ENCODE assay signal across 19 mouse cellular contexts in the genomic region with DNA sequence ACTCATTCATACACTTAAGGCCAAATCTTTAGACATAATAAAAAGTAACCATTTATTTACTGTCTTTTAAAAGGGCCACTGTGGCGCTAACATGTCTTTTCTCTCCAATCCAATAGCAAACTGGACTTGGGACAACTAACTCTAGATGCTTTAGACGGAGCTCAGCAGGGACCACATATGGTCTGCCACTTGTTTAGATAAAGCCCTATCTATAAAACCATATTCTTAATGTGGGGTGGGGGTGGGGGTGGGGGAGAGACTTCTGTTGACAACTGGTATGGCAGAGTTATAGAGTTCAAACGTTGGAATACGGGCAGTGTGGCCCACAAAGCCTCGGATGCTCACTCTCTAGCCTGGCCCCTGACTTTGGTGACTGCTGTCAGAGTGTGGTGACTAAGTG. TPM values are rescaled to one million over a fixed set of nuclear protein-coding genes. Genes with fewer than 3 reads are reported as not detected.
"Had no signal": no experiment of that assay in that cellular context is flagged by ENCODE, and none has a peak within 500 bp of the region (broad histone marks: within the 10 kb centered on the region; RNA-seq: fewer than 3 reads in every experiment).

No protein-coding gene starts in this region.

- H3K27ac ChIP-seq: intestine, embryonic 15.5 days; kidney, postnatal 0 days; limb, embryonic 13.5 days; midbrain, embryonic 10.5 days; neural tube, embryonic 15.5 days; stomach, embryonic 15.5 days had no signal

- DNase-seq: kidney, adult 18-20 months; kidney, postnatal 36 days; layer of hippocampus, adult 9-11 months; left cerebral cortex, postnatal 4 days; lung, adult 18-20 months; midbrain, embryonic 14.5 days; right cerebral cortex, postnatal 14 days; thymus, postnatal 4 days had no signal

- H3K9ac ChIP-seq: intestine, embryonic 15.5 days; limb, embryonic 13.5 days; neural tube, embryonic 15.5 days; stomach, embryonic 15.5 days had no signal

- H3K9me3 ChIP-seq: intestine, embryonic 15.5 days; neural tube, embryonic 15.5 days; stomach, embryonic 15.5 days had no signal

- H3K36me3 ChIP-seq: midbrain, embryonic 10.5 days; neural tube, embryonic 15.5 days had no signal

- H3K4me2 ChIP-seq: intestine, embryonic 15.5 days; limb, embryonic 13.5 days; neural tube, embryonic 15.5 days; stomach, embryonic 15.5 days had no signal

- H3K4me1 ChIP-seq: midbrain, embryonic 10.5 days had no signal

- ATAC-seq: intestine, embryonic 15.5 days had no signal

- H3K4me3 ChIP-seq: intestine, embryonic 15.5 days; limb, embryonic 13.5 days; midbrain, embryonic 10.5 days; myocyte; neural tube, embryonic 15.5 days; stomach, embryonic 15.5 days had no signal

- H3K27me3 ChIP-seq: intestine, embryonic 15.5 days; limb, embryonic 13.5 days; neural tube, embryonic 15.5 days; stomach, embryonic 15.5 days had no signal

RNA-seq across cellular contexts. Expression of gene 9130230L23Rik, which starts 27.6 kb away (rescaled TPM):
- total RNA-seq: layer of hippocampus, adult 18-20 months; left cerebral cortex, adult 18-20 months; left cerebral cortex, postnatal 10 days; left cerebral cortex, postnatal 4 days had no signal
- polyA plus RNA-seq: limb, embryonic 13.5 days; midbrain, embryonic 10.5 days; midbrain, embryonic 14.5 days; neural tube, embryonic 11.5 days; neural tube, embryonic 15.5 days had no signal
